Mouse (Mus musculus) cortical plate, adult 2 months (tissue): ENCODE measurements at regions not wholly inside any gene's neighbourhood (a gene's known extent, or its start where the extent isn't known, plus 50 kb on each side); places are given as distances from the start of the nearest gene placed in this dataset.

Source experiments
- CTCF ChIP-seq: fragments of 200-500 bp; IDR thresholded peaks from 2 replicates; pipeline ENCODE4 v1.5.1; 2011; ENCODE audit warnings: mild to moderate bottlenecking, control low read depth, low read length; ENCODE audit not compliant: insufficient read depth; ENCODE audit errors: extremely low read depth
- POLR2A ChIP-seq: fragments of 200-500 bp; IDR thresholded peaks from 2 replicates; pipeline ENCODE4 v1.6.1; 2011; ENCODE audit warnings: mild to moderate bottlenecking, low read length, control low read depth; ENCODE audit not compliant: insufficient read depth; ENCODE audit errors: extremely low read depth

DNA sequence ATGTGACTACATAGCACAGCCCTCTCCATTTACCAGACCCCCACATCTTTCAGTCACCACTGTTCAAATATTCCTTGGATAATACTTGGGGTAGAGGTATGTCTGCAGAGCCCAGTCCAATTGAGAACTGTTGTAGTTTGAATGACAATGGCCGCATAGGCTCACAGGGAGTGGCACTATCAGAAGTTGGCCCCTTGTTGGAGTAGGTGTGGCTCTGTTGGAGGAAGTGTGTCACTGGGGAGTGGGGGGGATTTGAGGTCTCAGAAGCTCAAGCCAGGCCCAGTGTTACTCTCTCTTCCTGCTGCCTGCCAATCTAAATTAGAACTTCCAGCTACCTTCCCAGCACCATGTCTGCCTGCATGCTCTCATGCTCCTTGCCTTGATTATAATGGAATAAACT, 664.7 kb downstream of the Vrk1 start:
- TF ChIP-seq POLR2A: no peak
- TF ChIP-seq CTCF: no peak
